Mouse (Mus musculus): ENCODE results near the gene Umps.

The Umps gene

GRCm38 (mm10) chr16:33954793-33955192 is 12.0 kb downstream of the Umps start:
- DNase-seq (ENCODE audit: low spot score), result no peak

GRCm38 (mm10) chr16:33953008-33953407 is 13.8 kb downstream of the Umps start:
- no peak for DNase-seq (ENCODE audit: low spot score)

GRCm38 (mm10) chr16:33950830-33951229 is 16.0 kb downstream of the Umps start:
- peak; percentile 57 for DNase-seq (ENCODE audit: low spot score)

GRCm38 (mm10) chr16:33950386-33950785 is 16.5 kb downstream of the Umps start:
- no peak for DNase-seq (ENCODE audit: low spot score)

- no peak for DNase-seq (ENCODE audit: low spot score)
Observed at GRCm38 (mm10) chr16:33947664-33948571, 18.9 kb downstream of the Umps start.

GRCm38 (mm10) chr16:33946021-33946420 is 20.8 kb downstream of the Umps start:
- no peak for DNase-seq (ENCODE audit: low spot score)

GRCm38 (mm10) chr16:33944772-33945171 is 22.1 kb downstream of the Umps start:
- no peak for DNase-seq (ENCODE audit: low spot score)

- DNase-seq (ENCODE audit: low spot score), result no peak
Observed at GRCm38 (mm10) chr16:33944126-33944525, 22.7 kb downstream of the Umps start.

GRCm38 (mm10) chr16:33943388-33943787 is 23.4 kb downstream of the Umps start:
- no peak for DNase-seq (ENCODE audit: low spot score)

GRCm38 (mm10) chr16:33942341-33942740 is 24.5 kb downstream of the Umps start:
- no peak for DNase-seq (ENCODE audit: low spot score)

GRCm38 (mm10) chr16:33941271-33941781 is 25.5 kb downstream of the Umps start:
- no peak for DNase-seq (ENCODE audit: low spot score)

- DNase-seq (ENCODE audit: low spot score), result no peak
Observed at GRCm38 (mm10) chr16:33940095-33940494, 26.7 kb downstream of the Umps start.

GRCm38 (mm10) chr16:33939636-33940035 is 27.2 kb downstream of the Umps start:
- DNase-seq (ENCODE audit: low spot score), result no peak

GRCm38 (mm10) chr16:33939133-33939531 is 27.7 kb downstream of the Umps start:
- no peak for DNase-seq (ENCODE audit: low spot score)

GRCm38 (mm10) chr16:33938311-33939132 is 28.3 kb downstream of the Umps start:
- no peak for DNase-seq (ENCODE audit: low spot score)

GRCm38 (mm10) chr16:33937567-33937966 is 29.3 kb downstream of the Umps start:
- DNase-seq (ENCODE audit: low spot score), result no peak

- no peak for DNase-seq (ENCODE audit: low spot score)
Observed at GRCm38 (mm10) chr16:33936885-33937284, 30.0 kb downstream of the Umps start.

- DNase-seq (ENCODE audit: low spot score), result no peak
Observed at GRCm38 (mm10) chr16:33935407-33935785, 31.4 kb downstream of the Umps start.

- no peak for DNase-seq (ENCODE audit: low spot score)
Observed at GRCm38 (mm10) chr16:33934701-33935406, 32.0 kb downstream of the Umps start.

- DNase-seq (ENCODE audit: low spot score), result no peak
Observed at GRCm38 (mm10) chr16:33933411-33933810, 33.4 kb downstream of the Umps start.

GRCm38 (mm10) chr16:33932126-33932525 is 34.7 kb downstream of the Umps start:
- DNase-seq (ENCODE audit: low spot score), result no peak

GRCm38 (mm10) chr16:33931682-33932081 is 35.2 kb downstream of the Umps start:
- no peak for DNase-seq (ENCODE audit: low spot score)
